Mouse (Mus musculus) hindbrain, embryonic 15.5 days (tissue): Measurements from ENCODE around the gene Insig2. TPM values are rescaled to one million over a fixed set of nuclear protein-coding genes. Genes with fewer than 3 reads are reported as not detected.

ENCODE experiments used
- ATAC-seq: fragments of 200-750 bp; cut with Nextera tagmentation; 2 replicates; pipeline ENCODE4 v1.8.0; 2017; ENCODE audit warnings: low read depth, moderate number of reproducible peaks, moderate TSS enrichment; ENCODE audit not compliant: low FRiP score
- H3K27ac ChIP-seq: fragments of 300-500 bp; sonication (generic); replicated peaks from 2 replicates; pipeline ENCODE4 v1.5.1; 2015; ENCODE audit warnings: mild to moderate bottlenecking, inconsistent platforms
- H3K27me3 ChIP-seq: fragments of 300-500 bp; sonication (generic); 2 replicates; pipeline ENCODE4 v1.6.1; 2015; ENCODE audit warnings: control low read depth, inconsistent platforms
- H3K36me3 ChIP-seq: fragments of 300-500 bp; sonication (generic); 2 replicates; pipeline ENCODE4 v1.6.1; 2015; ENCODE audit warnings: control low read depth, inconsistent platforms
- H3K4me1 ChIP-seq: fragments of 300-500 bp; sonication (generic); replicated peaks from 2 replicates; pipeline ENCODE4 v1.6.1; 2015; ENCODE audit warnings: control low read depth, inconsistent platforms
- H3K4me2 ChIP-seq: fragments of 300-500 bp; sonication (generic); 2 replicates; pipeline ENCODE4 v1.6.1; 2015; ENCODE audit warnings: moderate library complexity, mild to moderate bottlenecking, inconsistent platforms
- H3K4me3 ChIP-seq: fragments of 300-500 bp; sonication (generic); 2 replicates; pipeline ENCODE4 v1.5.1; 2015; ENCODE audit warnings: mild to moderate bottlenecking, inconsistent platforms
- H3K9ac ChIP-seq: fragments of 300-500 bp; sonication (generic); 2 replicates; pipeline ENCODE4 v1.6.1; 2015; ENCODE audit warnings: inconsistent platforms
- H3K9me3 ChIP-seq: fragments of 300-500 bp; sonication (generic); 2 replicates; pipeline ENCODE4 v1.6.1; 2016; ENCODE audit warnings: control low read depth, inconsistent platforms
- WGBS: fragments of 180-500 bp; shearing (Covaris S2); methylation state at CpG from one replicate; pipeline ENCODE4 v1.1.7; 2015; 5-methylcytosine and 5-hydroxymethylcytosine counted together
- polyA plus RNA-seq: library from polyadenylated mRNA; unstranded; fragments of >200 nt; fragmentation: Nextera tagmentation; extraction: Ambion mirVana; gene quantifications from 2 replicates; pipeline ENCODE4 v1.2.1, GENCODE M21; 2015

The Insig2 gene
- polyA plus RNA-seq, 1 experiment from 2014 or later, result 47.3 TPM

DNA sequence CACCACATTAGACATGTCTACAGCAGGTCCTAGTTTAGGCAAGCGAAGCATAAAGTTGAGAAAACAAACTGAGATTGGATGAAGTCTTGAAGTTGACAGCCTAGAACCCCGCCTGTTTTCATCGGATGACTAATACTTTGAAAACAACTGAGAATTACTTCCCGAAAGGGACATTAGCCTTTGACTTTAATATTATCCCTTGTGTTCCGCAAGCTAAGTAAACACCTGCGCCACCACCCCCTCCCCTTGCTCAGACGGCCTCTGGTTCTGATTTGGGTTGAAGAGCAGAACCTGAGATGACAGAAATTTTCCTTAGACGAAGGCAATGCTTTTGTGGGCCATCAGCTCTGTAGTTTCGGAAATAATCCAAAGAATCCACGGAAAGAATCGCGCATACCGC, 18.2 kb upstream of the Insig2 start:
- ATAC-seq, result no peak
- Histone ChIP-seq H3K4me1 (no peaks in the 10 kb centered on the region), H3K27ac (no peak overlapping the region), H3K4me3 (no peak overlapping the region), H3K9me3 (no peaks in the 10 kb centered on the region), H3K9ac (no peak overlapping the region), H3K27me3 (no peaks in the 10 kb centered on the region), H3K4me2 (no peak overlapping the region), H3K36me3 (no peaks in the 10 kb centered on the region)
- 90% methylated on average over 13 of the region's 13 CpGs for WGBS

GRCm38 (mm10) chr1:121348875-121349847, 16.8 kb upstream of the Insig2 start:
- Histone ChIP-seq H3K27ac (no peak overlapping the region), H3K9ac (no peak overlapping the region), H3K27me3 (no peaks in the 10 kb centered on the region), H3K4me3 (no peak overlapping the region), H3K4me2 (no peak overlapping the region), H3K4me1 (no peaks in the 10 kb centered on the region), H3K36me3 (no peaks in the 10 kb centered on the region), H3K9me3 (no peaks in the 10 kb centered on the region)
- 88% methylated on average over 4 of the region's 4 CpGs for WGBS
- ATAC-seq, result no peak

DNA sequence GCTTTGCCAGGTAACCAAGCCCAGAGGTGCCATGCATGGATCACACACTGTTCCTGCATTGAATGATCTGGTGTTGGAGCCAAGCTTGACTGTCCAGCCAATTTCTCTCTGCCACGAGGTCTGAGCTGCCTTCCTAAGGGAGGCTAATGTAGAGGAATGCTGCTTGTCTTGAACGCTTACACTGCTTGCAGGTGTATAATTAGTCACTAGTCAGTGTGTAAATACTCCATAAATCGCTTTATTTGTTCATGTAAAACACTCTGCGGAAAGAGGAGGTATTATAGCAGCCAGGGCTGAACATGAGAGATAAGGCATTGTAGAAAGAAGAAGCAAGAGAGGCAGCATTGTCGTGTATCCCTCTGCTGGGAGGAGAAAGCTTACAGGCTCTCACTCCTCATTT, 11.6 kb upstream of the Insig2 start:
- no peak overlapping the region for H3K27ac ChIP-seq
- no peak overlapping the region for H3K4me3 ChIP-seq
- no peak overlapping the region for H3K9ac ChIP-seq
- WGBS, result 80% methylated on average over 5 of the region's 5 CpGs
- no peak for ATAC-seq
- H3K27me3 ChIP-seq, result no peaks in the 10 kb centered on the region
- no peaks in the 10 kb centered on the region for H3K4me1 ChIP-seq
- H3K36me3 ChIP-seq, result no peaks in the 10 kb centered on the region
- no peak overlapping the region for H3K4me2 ChIP-seq
- H3K9me3 ChIP-seq, result no peaks in the 10 kb centered on the region

GRCm38 (mm10) chr1:121335789-121336188, 3.4 kb upstream of the Insig2 start:
- Histone ChIP-seq H3K9me3 (no peaks in the 10 kb centered on the region), H3K27ac (no peak overlapping the region), H3K4me1 (no peaks in the 10 kb centered on the region), H3K27me3 (no peaks in the 10 kb centered on the region), H3K4me2 (no peak overlapping the region), H3K36me3 (no peaks in the 10 kb centered on the region), H3K4me3 (no peak overlapping the region), H3K9ac (no peak overlapping the region)
- ATAC-seq, result no peak
- WGBS, result 79% methylated on average over 4 of the region's 4 CpGs

DNA sequence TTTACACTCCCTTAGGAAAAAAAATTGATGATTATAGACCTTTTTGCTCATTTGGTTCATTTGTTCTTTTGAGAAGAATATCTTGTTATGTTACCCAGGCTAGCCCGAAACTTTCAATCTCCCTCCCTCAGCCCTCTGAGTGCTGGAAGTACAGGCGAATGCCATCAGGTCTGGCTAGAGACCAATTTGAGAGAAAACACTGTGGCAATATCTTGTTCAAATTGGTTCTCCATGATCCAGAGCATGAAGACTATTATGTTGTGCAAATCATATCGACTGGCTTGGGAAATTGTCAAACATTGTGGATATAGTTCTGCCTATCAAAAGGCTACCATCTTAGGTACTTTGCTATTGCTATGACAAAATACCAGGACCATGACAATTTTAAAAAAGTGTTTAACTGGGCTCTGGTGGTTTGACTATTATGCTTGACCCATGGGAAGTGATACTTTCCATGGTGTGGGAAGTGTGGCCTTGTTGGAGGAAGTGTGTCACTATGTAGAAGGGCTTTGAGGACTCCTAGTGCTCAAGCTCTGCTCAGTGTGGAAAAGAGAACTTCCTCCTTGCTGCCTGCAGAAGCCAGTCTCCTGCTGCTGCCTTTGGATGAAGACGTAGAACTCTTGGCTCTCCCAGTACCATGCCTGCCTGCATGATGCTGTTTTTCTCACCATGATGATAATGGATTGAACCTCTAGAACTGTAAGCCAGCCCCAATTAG, 1.8 kb upstream of the Insig2 start:
- H3K9me3 ChIP-seq, result no peaks in the 10 kb centered on the region
- H3K4me2 ChIP-seq, result no peak overlapping the region
- no peaks in the 10 kb centered on the region for H3K27me3 ChIP-seq
- no peaks in the 10 kb centered on the region for H3K36me3 ChIP-seq
- no peak overlapping the region for H3K27ac ChIP-seq
- H3K4me1 ChIP-seq, result peaks cover 7% of the 10 kb centered on the region
- no peak overlapping the region for H3K9ac ChIP-seq
- no peak for ATAC-seq
- H3K4me3 ChIP-seq, result no peak overlapping the region
- 95% methylated on average over 4 of the region's 4 CpGs for WGBS

- H3K4me3 ChIP-seq, result no peak overlapping the region
- H3K9ac ChIP-seq, result no peak overlapping the region
- no peaks in the 10 kb centered on the region for H3K27me3 ChIP-seq
- H3K27ac ChIP-seq, result no peak overlapping the region
- peaks cover 30% of the 10 kb centered on the region for H3K4me1 ChIP-seq
- ATAC-seq, result no peak
- H3K4me2 ChIP-seq, result no peak overlapping the region
- no peaks in the 10 kb centered on the region for H3K9me3 ChIP-seq
- WGBS, result 93% methylated on average over 2 of the region's 2 CpGs
- H3K36me3 ChIP-seq, result no peaks in the 10 kb centered on the region
Observed at GRCm38 (mm10) chr1:121330621-121331020, 1.8 kb downstream of the Insig2 start.

GRCm38 (mm10) chr1:121329391-121329790, 3.0 kb downstream of the Insig2 start:
- 84% methylated on average over 2 of the region's 2 CpGs for WGBS

DNA sequence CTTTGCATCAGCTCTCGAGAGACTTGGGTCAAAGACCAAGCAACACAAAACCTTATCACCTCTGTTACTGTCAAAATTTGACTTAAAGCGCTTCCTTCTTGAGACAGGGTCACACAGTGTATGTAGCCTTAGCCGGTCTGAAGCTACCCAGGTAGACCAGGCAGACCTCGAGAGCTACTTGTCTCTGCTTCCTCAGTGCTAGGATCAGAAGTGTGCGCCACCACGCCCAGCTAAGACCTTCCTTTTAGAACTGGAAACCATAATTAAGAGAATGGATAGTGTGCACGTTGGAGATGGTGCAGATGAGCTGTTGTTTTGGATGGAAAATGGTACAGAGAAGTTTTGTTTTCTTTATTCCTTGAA, 4.2 kb downstream of the Insig2 start:
- Histone ChIP-seq H3K9ac (peak overlapping the region; percentile 95), H3K4me1 (peaks cover 36% of the 10 kb centered on the region), H3K36me3 (no peaks in the 10 kb centered on the region), H3K4me3 (peak overlapping the region; percentile 96), H3K27me3 (no peaks in the 10 kb centered on the region), H3K9me3 (no peaks in the 10 kb centered on the region), H3K27ac (peak overlapping the region; percentile 92), H3K4me2 (peak overlapping the region; percentile 95)
- WGBS, result 3% methylated on average over 7 of the region's 7 CpGs
- ATAC-seq, result peak; percentile 73

More at GRCm38 (mm10) chr1:121329391-121329790, 3.0 kb downstream of the Insig2 start:
- no peaks in the 10 kb centered on the region for H3K9me3 ChIP-seq
- H3K4me1 ChIP-seq, result peaks cover 30% of the 10 kb centered on the region
- no peak overlapping the region for H3K4me3 ChIP-seq
- no peaks in the 10 kb centered on the region for H3K36me3 ChIP-seq
- ATAC-seq, result no peak
- no peak overlapping the region for H3K4me2 ChIP-seq
- H3K27me3 ChIP-seq, result no peaks in the 10 kb centered on the region
- H3K27ac ChIP-seq, result no peak overlapping the region
- no peak overlapping the region for H3K9ac ChIP-seq

GRCm38 (mm10) chr1:121327344-121328192, 4.8 kb downstream of the Insig2 start:
- Histone ChIP-seq H3K9ac (peak overlapping the region; percentile 95), H3K4me3 (peak overlapping the region; percentile 96), H3K4me2 (peak overlapping the region; percentile 95), H3K4me1 (peaks cover 36% of the 10 kb centered on the region), H3K36me3 (no peaks in the 10 kb centered on the region), H3K27me3 (no peaks in the 10 kb centered on the region), H3K27ac (peak overlapping the region; percentile 92), H3K9me3 (no peaks in the 10 kb centered on the region)
- peak; percentile 99 for ATAC-seq
- under 1% methylated on average over 55 of the region's 55 CpGs for WGBS

- Histone ChIP-seq H3K9ac (peak overlapping the region; percentile 95), H3K9me3 (no peaks in the 10 kb centered on the region), H3K27me3 (no peaks in the 10 kb centered on the region), H3K36me3 (no peaks in the 10 kb centered on the region), H3K4me3 (peak overlapping the region; percentile 96), H3K27ac (peak overlapping the region; percentile 92; the same call in 1 of the 2 replicates), H3K4me1 (peaks cover 36% of the 10 kb centered on the region), H3K4me2 (peak overlapping the region; percentile 95)
- ATAC-seq, result no peak
- WGBS, result 27% methylated on average over 18 of the region's 18 CpGs
Observed at GRCm38 (mm10) chr1:121326591-121327343, 5.6 kb downstream of the Insig2 start.

DNA sequence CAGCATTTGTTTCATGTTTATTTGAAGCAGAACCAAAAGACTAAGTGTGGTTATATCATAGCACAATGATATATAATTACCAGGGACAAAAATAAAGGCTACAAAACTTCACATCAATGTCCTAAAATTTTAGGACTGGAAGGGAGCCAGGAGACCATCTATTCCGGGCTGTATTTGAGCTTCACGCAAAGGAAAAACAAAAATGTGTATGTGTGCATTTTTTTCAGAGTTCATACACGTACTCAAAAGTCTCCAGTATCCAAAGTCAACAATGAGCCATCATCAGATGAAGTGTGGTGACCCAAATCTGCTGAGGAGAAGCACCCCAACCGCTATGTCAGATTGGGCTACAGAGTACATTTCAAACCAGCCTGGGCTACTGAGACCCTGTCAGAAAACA, 8.9 kb downstream of the Insig2 start:
- no peak for ATAC-seq
- Histone ChIP-seq H3K4me3 (no peak overlapping the region), H3K36me3 (no peaks in the 10 kb centered on the region), H3K27me3 (no peaks in the 10 kb centered on the region), H3K4me1 (peaks cover 25% of the 10 kb centered on the region), H3K4me2 (no peak overlapping the region), H3K9me3 (no peaks in the 10 kb centered on the region), H3K27ac (no peak overlapping the region), H3K9ac (no peak overlapping the region)
- 83% methylated on average over 4 of the region's 4 CpGs for WGBS
